Mouse (Mus musculus): ENCODE measurements around the gene Il4. TPM values are rescaled to one million over a fixed set of nuclear protein-coding genes. Genes with fewer than 3 reads are reported as not detected.

The Il4 gene
- total RNA-seq (2014; fragmentation: Nextera tagmentation) (not detected in 2 replicates), total RNA-seq (2017) (3.5 and 5.0 TPM in 2 replicates)

DNA sequence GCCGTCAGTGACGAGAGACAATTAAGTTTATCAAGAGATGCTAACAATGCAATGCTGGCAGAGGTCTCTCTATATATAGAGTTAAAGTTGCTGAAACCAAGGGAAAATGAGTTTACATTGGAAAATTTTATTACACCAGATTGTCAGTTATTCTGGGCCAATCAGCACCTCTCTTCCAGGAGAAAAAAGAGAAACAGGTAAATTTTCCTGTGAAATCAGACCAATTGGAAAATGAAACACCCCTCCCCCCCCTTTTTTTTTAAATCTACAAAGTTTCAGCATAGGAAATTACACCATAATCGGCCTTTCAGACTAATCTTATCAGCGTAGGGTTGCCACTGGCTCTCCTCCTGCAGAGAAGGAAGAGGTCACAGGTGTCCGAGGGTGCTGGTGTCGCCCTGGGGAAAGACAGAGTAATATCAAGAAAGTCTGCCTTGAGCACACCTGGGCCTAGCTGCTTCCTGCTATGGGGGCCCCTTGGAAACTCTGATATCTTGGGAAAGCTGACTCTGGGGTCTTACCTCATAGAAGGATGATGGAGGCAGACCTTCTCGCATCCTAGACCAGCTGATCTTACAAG, at the start of gene Il4:
Gene Il4, minus strand, starts transcription at position 51 of the 580 bp plus-strand sequence.
- ATAC-seq (replicated peaks; ENCODE audit: low FRiP score, low TSS enrichment, poor library complexity, severe bottlenecking), result no peak

DNA sequence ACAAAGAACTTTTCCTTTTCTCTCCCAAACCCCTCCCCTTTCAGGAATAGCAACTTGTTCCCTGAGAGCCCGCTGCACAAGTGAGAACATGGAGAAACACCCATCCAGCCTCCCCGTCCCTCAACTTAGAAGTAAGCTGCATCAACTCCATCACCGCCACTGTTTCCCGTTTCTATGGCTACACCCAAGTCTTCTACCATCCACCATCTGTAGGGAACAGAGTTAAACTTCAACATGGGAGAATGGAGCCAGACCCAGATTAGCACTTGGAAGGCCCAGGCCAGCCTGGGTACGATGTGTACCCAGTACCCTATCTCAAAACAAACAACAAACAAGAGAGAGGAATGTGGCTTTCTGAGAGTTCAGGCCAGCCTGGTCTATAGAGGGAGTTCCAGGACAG, 45.6 kb upstream of the Il4 start:
- ATAC-seq (replicated peaks; ENCODE audit: low FRiP score, low TSS enrichment, poor library complexity, severe bottlenecking), result no peak

DNA sequence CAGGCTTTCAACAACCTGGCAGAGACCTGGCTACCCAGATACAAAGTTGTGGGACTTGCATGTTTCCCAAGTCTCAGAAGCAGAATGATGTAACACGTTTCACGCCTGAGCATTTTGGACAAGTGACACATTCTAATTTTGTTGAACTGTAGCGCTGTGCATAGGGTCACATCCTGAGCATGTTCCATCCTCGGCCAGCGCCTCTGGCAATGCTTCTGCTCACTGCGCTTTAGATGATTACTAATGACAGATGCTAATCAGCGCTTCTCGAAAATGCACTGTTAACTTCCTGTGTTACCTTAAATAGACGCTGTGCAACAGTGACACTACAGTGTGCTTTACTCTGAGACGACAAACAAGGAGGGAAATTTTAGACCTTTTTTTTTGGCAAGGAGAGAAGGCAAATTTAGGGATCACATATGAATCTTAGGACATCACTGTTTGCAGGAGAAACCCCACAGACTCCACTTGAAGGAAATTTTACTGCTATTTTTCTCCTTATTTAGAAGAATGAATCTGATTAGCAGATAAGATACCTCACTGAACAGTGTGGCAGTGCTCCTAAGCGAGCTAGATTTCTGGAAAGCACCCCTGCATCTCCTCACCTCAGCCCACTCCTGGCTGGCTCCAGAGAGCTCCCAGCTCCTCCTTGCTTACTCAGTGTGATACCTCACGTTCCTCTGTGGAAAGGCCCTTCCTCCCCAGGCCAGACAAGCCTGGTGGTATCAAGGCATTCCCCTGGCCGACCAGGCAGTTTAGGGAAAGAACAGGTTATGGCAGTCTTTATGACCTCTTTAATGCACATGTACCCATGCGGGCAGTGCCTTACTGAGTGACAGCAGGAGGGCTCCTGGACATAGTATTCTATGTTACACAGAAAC, 44.6 kb upstream of the Il4 start:
- 0 out of 2 replicates have a peak, but pooled peaks have one; percentile 34 for ATAC-seq (replicated peaks; ENCODE audit: low FRiP score, low TSS enrichment, poor library complexity, severe bottlenecking)

DNA sequence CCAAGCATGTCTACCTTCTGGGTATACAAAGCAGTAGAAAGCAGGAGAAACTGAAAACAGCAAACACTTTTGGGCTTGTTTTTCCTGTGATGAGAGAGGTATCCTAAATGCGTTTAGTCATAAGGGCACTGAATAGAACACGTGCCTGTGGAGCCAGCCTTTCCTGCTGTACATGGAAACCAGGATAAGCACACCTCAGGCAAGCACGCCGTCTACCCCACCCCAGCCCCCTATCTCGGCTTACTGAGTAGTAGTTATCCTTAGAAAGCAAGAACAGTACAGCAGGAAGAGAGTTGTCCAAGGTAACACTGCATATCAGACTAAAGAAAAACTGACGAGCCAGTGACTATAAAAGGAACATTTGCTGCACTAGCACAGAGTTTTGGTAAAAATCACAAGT, 39.4 kb upstream of the Il4 start:
- no peak for ATAC-seq (replicated peaks; ENCODE audit: low FRiP score, low TSS enrichment, poor library complexity, severe bottlenecking)

DNA sequence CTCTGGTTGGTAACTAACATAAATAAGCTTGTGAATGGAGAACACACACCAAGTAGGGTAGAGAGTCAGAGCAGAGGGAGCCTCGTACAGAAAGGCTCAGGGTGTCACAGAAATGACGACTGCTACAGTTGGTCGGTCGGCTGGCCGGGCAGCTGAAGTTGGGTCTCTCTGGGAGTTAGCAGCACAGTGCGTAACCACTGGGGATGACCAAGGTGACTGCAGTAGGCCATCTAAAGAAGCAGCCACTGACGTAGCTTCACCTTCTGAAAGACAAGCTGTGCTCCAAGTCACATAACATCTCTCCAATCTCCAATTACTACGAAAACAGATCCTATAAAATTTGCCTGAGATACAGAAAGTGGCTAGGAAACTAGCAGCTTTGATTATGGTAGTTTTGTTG, 38.9 kb upstream of the Il4 start:
- no peak for ATAC-seq (replicated peaks; ENCODE audit: low FRiP score, low TSS enrichment, poor library complexity, severe bottlenecking)

DNA sequence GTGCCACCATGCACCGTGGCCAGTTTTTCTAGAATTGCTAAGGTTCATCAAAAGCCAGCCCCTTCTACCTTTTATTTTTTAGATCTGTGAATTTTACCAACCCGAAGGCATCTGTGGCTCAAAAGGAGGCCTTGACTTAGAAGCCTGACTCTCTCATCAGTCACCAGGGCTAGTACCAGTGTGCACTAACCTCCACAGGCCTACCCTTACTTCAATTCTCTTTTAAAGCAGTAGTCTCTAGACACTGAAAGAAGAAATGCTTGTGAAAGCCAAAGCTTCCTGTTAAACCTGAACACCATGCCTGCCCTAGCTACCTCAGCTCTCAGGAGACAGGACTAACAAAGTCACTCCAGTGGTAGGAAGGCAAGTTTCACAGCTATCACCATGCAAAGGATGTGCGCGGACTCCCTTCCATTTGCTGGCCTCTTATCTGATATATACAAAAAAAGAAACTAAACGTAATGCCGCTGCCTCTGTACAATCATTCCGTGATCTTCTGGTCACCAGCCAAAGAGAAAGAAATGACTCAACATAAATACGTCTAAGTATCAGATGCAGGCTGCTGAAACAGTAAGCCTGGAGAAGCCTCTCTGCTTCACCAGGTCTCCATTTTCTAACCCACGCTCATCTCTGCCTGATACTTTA, 38.2 kb upstream of the Il4 start:
- peak; percentile 61 for ATAC-seq (replicated peaks; ENCODE audit: low FRiP score, low TSS enrichment, poor library complexity, severe bottlenecking)

DNA sequence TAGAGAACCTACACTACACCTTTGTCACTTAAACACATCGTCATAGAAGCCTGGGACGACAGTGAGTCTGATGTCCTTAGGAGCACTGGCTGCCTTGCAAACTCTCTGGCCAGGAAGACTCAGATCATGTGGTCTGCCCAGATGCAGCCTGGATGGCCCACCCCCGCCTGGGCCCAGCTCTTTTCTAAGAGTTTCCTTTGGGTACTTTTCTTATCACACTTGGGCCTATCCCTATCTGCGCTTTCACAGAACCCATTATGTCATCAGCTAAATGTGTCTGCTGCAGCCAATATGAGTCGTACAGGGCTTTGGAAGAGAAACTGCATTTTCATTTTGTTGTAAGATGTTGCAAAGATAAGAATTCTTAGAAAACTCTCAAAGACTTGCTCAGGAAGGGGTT, 36.6 kb upstream of the Il4 start:
- ATAC-seq (replicated peaks; ENCODE audit: low FRiP score, low TSS enrichment, poor library complexity, severe bottlenecking), result peak; percentile 72

DNA sequence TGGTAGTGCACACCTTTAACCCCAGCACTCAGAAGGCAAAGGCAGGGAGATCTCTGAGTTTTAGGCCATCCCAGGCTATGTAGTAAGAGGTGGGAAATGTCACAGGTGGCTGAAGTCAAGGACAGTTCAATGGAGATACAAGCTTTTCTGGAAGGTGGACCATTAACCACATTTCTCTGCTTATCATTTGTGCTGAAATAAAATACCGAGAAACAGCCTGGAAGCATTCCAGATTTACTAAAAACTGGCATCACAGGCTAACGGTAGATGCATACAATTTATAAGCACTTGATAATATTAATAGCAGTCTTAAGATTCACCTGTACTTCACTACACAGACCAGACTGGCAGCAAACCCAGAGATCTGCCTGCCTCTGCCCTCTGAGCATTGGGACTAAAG, 34.0 kb upstream of the Il4 start:
- no peak for ATAC-seq (replicated peaks; ENCODE audit: low FRiP score, low TSS enrichment, poor library complexity, severe bottlenecking)

DNA sequence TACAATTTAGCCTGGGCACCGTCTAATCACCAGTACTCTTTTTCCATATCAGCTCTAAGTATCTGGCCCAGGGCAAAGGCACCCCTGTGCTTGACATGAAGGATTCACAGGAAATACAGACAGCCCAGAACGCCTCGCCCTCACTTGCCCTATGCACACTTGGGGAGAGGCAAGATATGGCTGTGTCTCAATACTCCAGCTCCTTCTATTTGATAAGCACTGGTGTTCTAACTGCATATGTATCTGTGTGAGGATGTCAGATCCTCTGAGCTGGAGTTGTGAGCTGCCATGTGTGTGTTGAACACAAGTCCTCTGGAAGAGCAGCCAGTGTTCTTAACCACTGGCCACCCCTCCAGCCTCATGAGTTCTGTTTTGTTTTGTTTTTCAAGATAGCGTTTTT, 33.0 kb upstream of the Il4 start:
- ATAC-seq (replicated peaks; ENCODE audit: low FRiP score, low TSS enrichment, poor library complexity, severe bottlenecking), result peak; percentile 59; the same call in 1 of the 2 replicates

DNA sequence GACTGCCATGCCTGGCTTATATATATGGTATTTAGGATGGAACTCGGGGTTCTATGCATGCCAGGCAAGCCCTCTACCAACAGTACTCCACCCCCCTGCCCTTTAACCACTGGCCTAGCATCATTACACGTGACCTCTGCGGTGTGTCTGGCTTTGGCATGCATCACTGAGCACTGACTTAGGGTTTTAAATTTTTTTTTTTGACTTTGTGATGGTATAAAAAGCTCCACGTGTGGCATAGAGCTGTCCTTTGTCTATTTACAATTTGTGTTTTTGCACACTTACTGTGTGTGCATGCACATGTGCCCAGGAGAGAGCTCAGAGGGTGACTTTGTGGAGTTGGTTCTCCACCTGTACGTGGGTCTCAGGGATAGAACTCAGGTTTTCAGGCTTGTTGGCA, 25.5 kb upstream of the Il4 start:
- ATAC-seq (replicated peaks; ENCODE audit: low FRiP score, low TSS enrichment, poor library complexity, severe bottlenecking), result no peak

DNA sequence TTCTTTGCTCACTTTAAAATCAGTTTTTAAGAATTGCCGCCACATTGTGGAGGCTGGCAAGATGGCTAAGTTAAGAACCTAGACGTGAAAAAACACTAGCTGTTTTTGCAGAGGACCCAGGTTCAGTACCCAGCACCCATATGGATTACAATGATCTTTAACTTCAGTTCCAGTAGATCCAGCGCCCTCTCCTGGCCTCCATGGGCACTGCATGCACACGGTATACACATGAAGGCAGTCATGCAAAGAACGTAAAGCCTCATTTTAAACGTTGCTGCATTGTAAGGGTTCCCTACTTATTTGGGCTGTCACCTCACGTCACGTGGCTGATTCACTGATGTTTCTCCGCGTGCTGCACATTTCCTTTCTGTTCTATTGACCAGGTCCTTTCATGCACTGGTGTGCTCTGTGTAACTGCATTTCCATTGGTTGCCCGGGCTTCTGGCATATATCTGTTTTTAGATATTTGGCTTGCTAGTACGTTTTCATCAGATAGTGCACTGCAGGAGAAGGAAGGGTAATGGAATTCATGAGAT, 24.3 kb upstream of the Il4 start:
- ATAC-seq (replicated peaks; ENCODE audit: low FRiP score, low TSS enrichment, poor library complexity, severe bottlenecking), result no peak

DNA sequence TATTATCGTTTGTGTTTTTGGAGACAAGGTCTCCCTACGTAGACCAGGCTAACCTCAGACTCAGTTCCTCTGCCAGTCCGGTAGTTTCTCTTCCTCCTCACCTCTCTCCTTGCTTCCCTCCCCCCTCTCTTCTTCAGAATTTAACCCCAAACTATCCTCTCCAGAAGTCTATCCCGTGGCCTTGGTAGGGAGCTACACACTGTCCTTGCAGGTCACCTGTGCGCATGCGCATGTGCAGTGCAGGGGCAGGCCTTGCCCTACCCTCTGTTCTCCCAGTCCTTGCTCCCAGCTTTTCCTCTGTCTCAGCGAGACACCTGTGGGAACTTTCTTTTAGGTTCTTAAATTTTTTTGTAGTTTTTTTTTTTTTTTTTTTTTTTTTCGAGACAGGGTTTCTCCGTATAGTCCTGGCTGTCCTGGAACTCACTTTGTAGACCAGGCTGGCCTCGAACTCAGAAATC, 19.4 kb upstream of the Il4 start:
- ATAC-seq (replicated peaks; ENCODE audit: low FRiP score, low TSS enrichment, poor library complexity, severe bottlenecking), result no peak

DNA sequence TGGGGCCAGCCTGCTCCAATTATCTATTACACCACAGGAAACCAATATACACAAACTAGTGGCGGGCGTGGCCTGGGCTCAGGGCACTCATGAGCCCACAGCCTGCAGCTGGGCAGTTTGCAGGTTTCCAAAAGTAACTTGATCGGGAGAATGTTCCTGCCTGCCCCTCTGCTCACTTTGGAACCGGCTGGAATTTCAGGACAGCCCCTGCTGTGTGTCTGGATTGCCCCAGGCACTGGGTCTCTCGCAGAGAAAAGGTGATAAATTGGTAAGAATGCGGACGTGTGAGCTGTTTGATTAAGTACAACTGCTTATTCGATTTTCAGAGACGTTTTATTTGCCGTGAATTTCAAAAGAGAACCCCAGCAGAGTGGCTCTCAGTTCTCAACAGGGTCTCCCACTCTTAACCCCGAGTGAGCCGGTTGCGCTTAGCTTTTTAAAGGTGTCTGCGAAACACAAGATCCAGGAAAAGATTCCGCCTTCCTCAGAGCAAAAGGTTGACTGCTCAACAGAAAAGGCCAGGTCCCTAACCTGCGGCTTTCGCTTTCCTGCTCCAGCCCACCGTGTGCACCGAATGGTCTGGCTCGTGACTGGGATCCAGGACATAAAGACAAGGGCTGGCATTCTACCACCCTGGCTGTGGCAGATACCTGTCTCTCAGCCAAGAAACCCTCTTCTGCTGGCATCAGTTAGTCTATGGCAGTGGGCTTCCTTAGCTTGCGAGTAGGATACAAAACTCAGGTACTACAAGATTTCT, 18.8 kb upstream of the Il4 start:
- ATAC-seq (replicated peaks; ENCODE audit: low FRiP score, low TSS enrichment, poor library complexity, severe bottlenecking), result no peak

DNA sequence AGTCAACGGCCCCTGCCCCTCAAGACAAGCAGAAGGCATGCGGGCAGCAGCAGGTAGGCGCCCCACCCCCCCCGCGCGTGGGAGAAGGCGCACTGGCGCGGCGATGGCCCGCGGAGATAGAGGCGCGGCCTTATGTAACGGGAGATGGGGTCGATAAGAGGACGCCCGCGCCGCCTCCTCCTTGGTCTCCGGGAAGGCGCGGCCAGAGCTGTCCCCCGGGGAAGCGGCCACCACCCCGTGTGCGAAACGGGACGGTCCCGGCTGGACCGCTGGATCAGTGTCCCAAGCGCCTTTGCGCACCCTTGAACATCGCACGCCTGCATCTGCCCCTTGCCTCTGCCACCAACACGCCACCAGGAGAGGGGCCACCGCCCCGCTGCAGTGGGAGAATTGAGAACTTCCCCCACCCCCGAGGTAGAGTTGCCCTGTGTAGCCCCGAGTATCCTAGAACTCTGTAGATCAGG, 17.7 kb upstream of the Il4 start:
- ATAC-seq (replicated peaks; ENCODE audit: low FRiP score, low TSS enrichment, poor library complexity, severe bottlenecking), result no peak

DNA sequence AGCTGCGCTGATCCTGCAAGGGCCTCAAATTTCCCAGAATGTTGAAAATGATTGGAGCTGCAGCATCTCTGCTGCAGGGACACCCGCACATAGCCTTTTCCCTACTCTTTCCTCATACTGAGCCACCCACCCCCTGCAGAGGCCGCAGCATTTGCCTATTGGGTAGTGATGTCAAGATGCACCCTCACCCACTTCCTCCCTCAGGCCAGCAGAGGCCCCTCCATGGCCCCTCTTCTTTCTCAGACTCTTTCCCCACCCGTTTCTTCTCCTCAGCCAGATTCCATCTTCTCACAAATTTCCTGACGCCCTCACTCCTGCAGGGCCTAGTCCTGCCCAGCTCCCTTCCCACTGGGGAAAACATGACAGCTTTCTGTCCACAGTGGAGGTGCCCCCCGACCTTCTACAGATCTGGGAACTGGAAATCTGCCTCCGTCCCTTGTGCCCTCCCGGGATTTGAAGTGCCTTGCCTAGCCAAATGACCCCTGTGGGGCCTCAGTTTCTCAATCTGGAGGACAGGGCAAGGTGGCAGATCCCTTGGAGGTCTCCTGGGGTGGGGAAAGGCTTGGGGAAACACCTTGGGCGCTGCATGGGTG, 17.2 kb upstream of the Il4 start:
- ATAC-seq (replicated peaks; ENCODE audit: low FRiP score, low TSS enrichment, poor library complexity, severe bottlenecking), result no peak

DNA sequence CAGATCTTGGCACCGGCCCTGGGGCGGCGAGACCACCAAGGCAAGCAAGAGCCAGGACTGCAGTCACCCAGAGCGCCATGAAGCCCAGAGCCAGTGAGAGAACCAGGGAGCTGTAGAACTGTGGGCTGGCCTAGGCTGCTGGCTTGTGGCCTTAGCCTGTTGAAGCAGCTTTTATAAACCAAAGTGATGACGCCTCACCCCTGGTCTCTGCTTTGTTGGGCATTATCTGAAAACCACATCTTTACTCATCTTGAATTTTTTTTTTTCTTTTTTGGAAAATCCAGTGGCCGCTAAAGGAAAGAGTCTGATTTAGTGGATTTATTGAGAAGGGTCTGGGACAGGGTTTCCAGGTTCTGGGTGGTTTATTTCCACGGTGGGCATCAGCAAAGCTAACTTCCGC, 16.1 kb upstream of the Il4 start, which contains the start of gene Il13:
Gene Il13, minus strand, starts transcription at position 147 of the 400 bp plus-strand sequence.
- ATAC-seq (replicated peaks; ENCODE audit: low FRiP score, low TSS enrichment, poor library complexity, severe bottlenecking), result no peak

DNA sequence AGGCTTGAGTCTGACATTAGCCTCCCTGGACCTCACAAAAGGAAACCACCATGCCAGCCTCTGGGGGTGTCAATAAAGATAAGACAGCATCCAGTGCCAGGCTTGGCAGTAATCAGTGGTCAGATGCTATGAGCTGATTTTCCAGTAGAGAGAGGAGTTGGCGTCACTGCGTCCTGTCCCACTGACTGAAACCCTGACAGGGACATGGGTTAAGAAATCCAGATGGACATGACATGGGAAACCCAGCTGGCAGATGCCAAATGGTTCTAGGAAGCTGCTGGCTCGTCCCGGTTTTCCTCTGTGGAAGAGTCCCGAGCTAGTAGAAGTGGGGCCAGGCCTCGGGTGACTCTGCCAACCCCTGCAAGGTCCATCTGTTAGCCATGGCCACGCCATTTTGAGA, 15.2 kb upstream of the Il4 start:
- ATAC-seq (replicated peaks; ENCODE audit: low FRiP score, low TSS enrichment, poor library complexity, severe bottlenecking), result peak; percentile 46

DNA sequence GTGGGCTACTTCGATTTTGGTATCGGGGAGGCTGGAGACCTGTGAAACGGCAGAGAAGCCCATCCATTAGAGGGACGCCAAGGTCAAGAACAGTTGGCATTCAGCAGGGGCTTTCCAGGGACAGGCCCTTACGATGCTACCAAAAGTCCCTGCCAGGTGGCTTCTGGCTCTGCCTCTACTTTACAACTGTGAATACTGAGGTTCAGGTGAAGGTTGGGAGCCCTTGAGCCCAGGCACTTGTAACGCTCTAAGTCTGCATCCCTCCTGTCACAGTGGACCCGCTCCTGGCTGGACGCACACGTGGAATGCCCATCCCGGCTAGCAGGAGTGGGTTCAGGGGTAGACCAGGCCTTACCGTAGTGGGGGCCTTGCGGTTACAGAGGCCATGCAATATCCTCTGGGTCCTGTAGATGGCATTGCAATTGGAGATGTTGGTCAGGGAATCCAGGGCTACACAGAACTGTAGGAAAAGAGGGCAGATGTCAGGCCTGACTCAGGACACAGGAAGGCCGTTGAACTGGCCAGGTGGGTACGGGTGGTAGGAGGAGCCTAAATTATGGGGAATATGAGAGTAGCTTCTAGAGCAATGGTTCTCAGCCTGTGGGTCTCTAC, 13.8 kb upstream of the Il4 start:
- no peak for ATAC-seq (replicated peaks; ENCODE audit: low FRiP score, low TSS enrichment, poor library complexity, severe bottlenecking)

DNA sequence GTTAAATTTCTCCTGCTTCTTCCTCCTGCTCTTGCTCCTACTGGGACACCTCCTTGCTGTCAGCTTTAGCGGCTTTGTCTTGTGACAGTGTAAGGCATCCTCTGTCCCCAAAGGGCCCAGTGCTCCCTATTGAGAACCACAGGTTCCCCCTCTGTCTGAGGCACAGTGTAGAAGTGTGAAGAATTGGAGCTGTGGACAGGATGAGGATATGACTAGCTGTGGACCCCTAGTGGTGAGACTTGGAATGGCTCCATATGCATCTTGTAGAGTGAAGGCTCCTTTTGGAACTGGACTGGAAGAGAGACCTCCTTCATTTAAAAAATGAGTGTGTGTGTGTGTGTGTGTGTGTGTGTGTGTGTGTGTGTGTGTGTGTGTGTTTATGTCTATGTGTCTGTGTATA, 9.4 kb upstream of the Il4 start:
- ATAC-seq (replicated peaks; ENCODE audit: low FRiP score, low TSS enrichment, poor library complexity, severe bottlenecking), result peak; percentile 64
